Mouse (Mus musculus) midbrain, postnatal 0 days (tissue): ENCODE measurements around the gene Rbl1. TPM values are rescaled to one million over a fixed set of nuclear protein-coding genes. Genes with fewer than 3 reads are reported as not detected.

ENCODE experiments used
- ATAC-seq: fragments of 200-750 bp; cut with Nextera tagmentation; 2 replicates; pipeline ENCODE4 v1.8.0; 2017; ENCODE audit warnings: moderate number of reproducible peaks, mild to moderate bottlenecking, moderate TSS enrichment, moderate library complexity; ENCODE audit not compliant: low FRiP score
- DNase-seq: peaks from one replicate; pipeline ENCODE4 v3.0.0-alpha.2; 2015; ENCODE audit warnings: low spot score
- H3K27ac ChIP-seq: fragments of 300-500 bp; sonication (generic); 2 replicates; pipeline ENCODE4 v1.5.1; 2014; ENCODE audit warnings: low read depth, mild to moderate bottlenecking, low read length, mixed read lengths
- H3K27me3 ChIP-seq: fragments of 300-500 bp; sonication (generic); 2 replicates; pipeline ENCODE4 v1.6.1; 2014; ENCODE audit warnings: low read length, control low read depth, mixed read lengths; ENCODE audit not compliant: insufficient read depth
- H3K36me3 ChIP-seq: fragments of 300-500 bp; sonication (generic); 2 replicates; pipeline ENCODE4 v1.6.1; 2014; ENCODE audit warnings: low read length, control low read depth, mixed read lengths; ENCODE audit not compliant: insufficient read depth
- H3K4me1 ChIP-seq: fragments of 300-500 bp; sonication (generic); 2 replicates; pipeline ENCODE4 v1.6.1; 2014; ENCODE audit warnings: mild to moderate bottlenecking, control low read depth, antibody characterized with exemption, low read length, mixed read lengths; ENCODE audit not compliant: insufficient read depth
- H3K4me2 ChIP-seq: fragments of 300-500 bp; sonication (generic); 2 replicates; pipeline ENCODE4 v1.6.1; 2014; ENCODE audit warnings: low read depth, mild to moderate bottlenecking, low read length, mixed read lengths; ENCODE audit not compliant: poor library complexity, severe bottlenecking
- H3K4me3 ChIP-seq: fragments of 300-500 bp; sonication (generic); 2 replicates; pipeline ENCODE4 v1.5.1; 2014; ENCODE audit warnings: low read depth, mild to moderate bottlenecking, low read length, moderate library complexity
- H3K9ac ChIP-seq: fragments of 300-500 bp; sonication (generic); replicated peaks from 2 replicates; pipeline ENCODE4 v1.6.1; 2014; ENCODE audit warnings: mild to moderate bottlenecking, low read length, moderate library complexity, mixed read lengths; ENCODE audit not compliant: poor library complexity, severe bottlenecking
- H3K9me3 ChIP-seq: fragments of 300-500 bp; sonication (generic); 2 replicates; pipeline ENCODE4 v1.6.1; 2016; ENCODE audit warnings: low read length, control low read depth
- CTCF ChIP-seq: IDR thresholded peaks from 2 replicates; pipeline ENCODE4 v1.5.1; 2016; ENCODE audit warnings: antibody characterized with exemption, mild to moderate bottlenecking
- WGBS: fragments of 180-500 bp; shearing (Covaris S2); extraction: QIAGEN DNeasy Blood & Tissue Kit; methylation state at CpG from one replicate; pipeline ENCODE4 v1.1.7; 2014; 5-methylcytosine and 5-hydroxymethylcytosine counted together
- polyA plus RNA-seq: library from polyadenylated mRNA; unstranded; fragments of >200 nt; fragmentation: Nextera tagmentation; extraction: Ambion mirVana; gene quantifications from 2 replicates; pipeline ENCODE4 v1.2.1, GENCODE M21; 2015
- total RNA-seq: library from RNA; depleted of rRNA; stranded (reverse); fragments of >200 nt; gene quantifications from 2 replicates; pipeline ENCODE4 v1.2.3, GENCODE M21; 2014

Gene Rbl1
- total and polyA plus RNA-seq, 2 experiments from 2014 or later, result 3.8 to 8.0 TPM

- Histone ChIP-seq H3K4me3 (no peak overlapping the region), H3K36me3 (peaks cover 4% of the 10 kb centered on the region; the same call in 1 of the 2 replicates), H3K27me3 (no peaks in the 10 kb centered on the region), H3K27ac (no peak overlapping the region), H3K9me3 (no peaks in the 10 kb centered on the region), H3K4me2 (no peak overlapping the region), H3K4me1 (no peaks in the 10 kb centered on the region), H3K9ac (no peak overlapping the region)
- WGBS, result 23% methylated on average over 3 of the region's 3 CpGs
- ATAC-seq, result no peak
- peak; percentile 86 for TF ChIP-seq CTCF
- DNase-seq, result peak; percentile 67
These were observed 87.4 kb downstream of the Rbl1 start for GRCm38 (mm10) chr2:157116964-157117363.

- H3K4me3 ChIP-seq, result no peak overlapping the region
- H3K36me3 ChIP-seq, result no peaks in the 10 kb centered on the region; the same call in 1 of the 2 replicates
- DNase-seq (no peak), ATAC-seq (no peak)
- TF ChIP-seq CTCF, result no peak
- no peaks in the 10 kb centered on the region for H3K27me3 ChIP-seq
- H3K27ac ChIP-seq, result no peak overlapping the region
- no peak overlapping the region for H3K4me2 ChIP-seq
- no peaks in the 10 kb centered on the region for H3K4me1 ChIP-seq
- 95% methylated on average over 4 of the region's 4 CpGs for WGBS
- no peak overlapping the region for H3K9ac ChIP-seq
- no peaks in the 10 kb centered on the region for H3K9me3 ChIP-seq
These were observed 96.1 kb downstream of the Rbl1 start for GRCm38 (mm10) chr2:157108236-157108635.

GRCm38 (mm10) chr2:157104454-157104853 is 99.9 kb downstream of the Rbl1 start:
- Histone ChIP-seq H3K36me3 (peaks cover 3% of the 10 kb centered on the region), H3K27ac (no peak overlapping the region), H3K9me3 (no peaks in the 10 kb centered on the region), H3K4me1 (no peaks in the 10 kb centered on the region), H3K9ac (no peak overlapping the region), H3K4me3 (no peak overlapping the region), H3K27me3 (no peaks in the 10 kb centered on the region), H3K4me2 (no peak overlapping the region)
- ATAC-seq (no peak), DNase-seq (no peak)
- TF ChIP-seq CTCF, result no peak
- 87% methylated on average over 8 of the region's 8 CpGs for WGBS

GRCm38 (mm10) chr2:157102256-157102655 is 102.1 kb downstream of the Rbl1 start:
- ATAC-seq (no peak), DNase-seq (no peak)
- H3K9ac ChIP-seq, result no peak overlapping the region
- no peak for TF ChIP-seq CTCF
- H3K36me3 ChIP-seq, result peaks cover 6% of the 10 kb centered on the region
- no peaks in the 10 kb centered on the region for H3K27me3 ChIP-seq
- no peak overlapping the region for H3K27ac ChIP-seq
- WGBS, result 41% methylated on average over 2 of the region's 2 CpGs
- no peaks in the 10 kb centered on the region for H3K9me3 ChIP-seq
- H3K4me2 ChIP-seq, result no peak overlapping the region
- no peak overlapping the region for H3K4me3 ChIP-seq
- no peaks in the 10 kb centered on the region for H3K4me1 ChIP-seq

- H3K27ac ChIP-seq, result no peak overlapping the region
- no peak overlapping the region for H3K4me2 ChIP-seq
- H3K4me3 ChIP-seq, result no peak overlapping the region
- peaks cover 6% of the 10 kb centered on the region for H3K36me3 ChIP-seq
- no peaks in the 10 kb centered on the region for H3K4me1 ChIP-seq
- WGBS, result 99% methylated on average over 9 of the region's 9 CpGs
- TF ChIP-seq CTCF, result no peak
- H3K9me3 ChIP-seq, result no peaks in the 10 kb centered on the region
- DNase-seq (no peak), ATAC-seq (no peak)
- H3K9ac ChIP-seq, result no peak overlapping the region
- no peaks in the 10 kb centered on the region for H3K27me3 ChIP-seq
These were observed 102.7 kb downstream of the Rbl1 start for GRCm38 (mm10) chr2:157101650-157102049.

- no peak for TF ChIP-seq CTCF
- Histone ChIP-seq H3K36me3 (peaks cover 6% of the 10 kb centered on the region), H3K9me3 (no peaks in the 10 kb centered on the region), H3K27me3 (no peaks in the 10 kb centered on the region), H3K4me3 (no peak overlapping the region), H3K9ac (no peak overlapping the region), H3K4me1 (no peaks in the 10 kb centered on the region), H3K27ac (no peak overlapping the region), H3K4me2 (no peak overlapping the region)
- DNase-seq, result no peak
- ATAC-seq, result no peak
- WGBS, result 94% methylated on average over 12 of the region's 12 CpGs
These were observed 104.1 kb downstream of the Rbl1 start for GRCm38 (mm10) chr2:157100319-157100605.
